Mouse (Mus musculus) midbrain, postnatal 0 days (tissue): ENCODE results near the gene Kansl1. TPM values are rescaled to one million over a fixed set of nuclear protein-coding genes. Genes with fewer than 3 reads are reported as not detected.

Experiments
- ATAC-seq: fragments of 200-750 bp; cut with Nextera tagmentation; 2 replicates; pipeline ENCODE4 v1.8.0; 2017; ENCODE audit warnings: moderate number of reproducible peaks, mild to moderate bottlenecking, moderate TSS enrichment, moderate library complexity; ENCODE audit not compliant: low FRiP score
- DNase-seq: peaks from one replicate; pipeline ENCODE4 v3.0.0-alpha.2; 2015; ENCODE audit warnings: low spot score
- H3K27ac ChIP-seq: fragments of 300-500 bp; sonication (generic); 2 replicates; pipeline ENCODE4 v1.5.1; 2014; ENCODE audit warnings: low read depth, mild to moderate bottlenecking, low read length, mixed read lengths
- H3K27me3 ChIP-seq: fragments of 300-500 bp; sonication (generic); 2 replicates; pipeline ENCODE4 v1.6.1; 2014; ENCODE audit warnings: low read length, control low read depth, mixed read lengths; ENCODE audit not compliant: insufficient read depth
- H3K36me3 ChIP-seq: fragments of 300-500 bp; sonication (generic); 2 replicates; pipeline ENCODE4 v1.6.1; 2014; ENCODE audit warnings: low read length, control low read depth, mixed read lengths; ENCODE audit not compliant: insufficient read depth
- H3K4me1 ChIP-seq: fragments of 300-500 bp; sonication (generic); 2 replicates; pipeline ENCODE4 v1.6.1; 2014; ENCODE audit warnings: mild to moderate bottlenecking, control low read depth, antibody characterized with exemption, low read length, mixed read lengths; ENCODE audit not compliant: insufficient read depth
- H3K4me2 ChIP-seq: fragments of 300-500 bp; sonication (generic); 2 replicates; pipeline ENCODE4 v1.6.1; 2014; ENCODE audit warnings: low read depth, mild to moderate bottlenecking, low read length, mixed read lengths; ENCODE audit not compliant: poor library complexity, severe bottlenecking
- H3K4me3 ChIP-seq: fragments of 300-500 bp; sonication (generic); 2 replicates; pipeline ENCODE4 v1.5.1; 2014; ENCODE audit warnings: low read depth, mild to moderate bottlenecking, low read length, moderate library complexity
- H3K9ac ChIP-seq: fragments of 300-500 bp; sonication (generic); replicated peaks from 2 replicates; pipeline ENCODE4 v1.6.1; 2014; ENCODE audit warnings: mild to moderate bottlenecking, low read length, moderate library complexity, mixed read lengths; ENCODE audit not compliant: poor library complexity, severe bottlenecking
- H3K9me3 ChIP-seq: fragments of 300-500 bp; sonication (generic); 2 replicates; pipeline ENCODE4 v1.6.1; 2016; ENCODE audit warnings: low read length, control low read depth
- CTCF ChIP-seq: IDR thresholded peaks from 2 replicates; pipeline ENCODE4 v1.5.1; 2016; ENCODE audit warnings: antibody characterized with exemption, mild to moderate bottlenecking
- WGBS: fragments of 180-500 bp; shearing (Covaris S2); extraction: QIAGEN DNeasy Blood & Tissue Kit; methylation state at CpG from one replicate; pipeline ENCODE4 v1.1.7; 2014; 5-methylcytosine and 5-hydroxymethylcytosine counted together
- polyA plus RNA-seq: library from polyadenylated mRNA; unstranded; fragments of >200 nt; fragmentation: Nextera tagmentation; extraction: Ambion mirVana; gene quantifications from 2 replicates; pipeline ENCODE4 v1.2.1, GENCODE M21; 2015
- total RNA-seq: library from RNA; depleted of rRNA; stranded (reverse); fragments of >200 nt; gene quantifications from 2 replicates; pipeline ENCODE4 v1.2.3, GENCODE M21; 2014

Kansl1 gene
- total and polyA plus RNA-seq, 2 experiments from 2014 or later, result 22.0 to 82.3 TPM

- DNase-seq (no peak), ATAC-seq (no peak)
- Histone ChIP-seq H3K27me3 (no peaks in the 10 kb centered on the region), H3K27ac (no peak overlapping the region), H3K4me3 (no peak overlapping the region), H3K4me1 (no peaks in the 10 kb centered on the region), H3K4me2 (no peak overlapping the region), H3K36me3 (no peaks in the 10 kb centered on the region), H3K9ac (no peak overlapping the region), H3K9me3 (no peaks in the 10 kb centered on the region)
- no peak for TF ChIP-seq CTCF
- WGBS, result 91% methylated on average over 1 of the region's 1 CpGs
Measured at GRCm38 (mm10) chr11:104392153-104392552, 76.5 kb downstream of the Kansl1 start.

DNA sequence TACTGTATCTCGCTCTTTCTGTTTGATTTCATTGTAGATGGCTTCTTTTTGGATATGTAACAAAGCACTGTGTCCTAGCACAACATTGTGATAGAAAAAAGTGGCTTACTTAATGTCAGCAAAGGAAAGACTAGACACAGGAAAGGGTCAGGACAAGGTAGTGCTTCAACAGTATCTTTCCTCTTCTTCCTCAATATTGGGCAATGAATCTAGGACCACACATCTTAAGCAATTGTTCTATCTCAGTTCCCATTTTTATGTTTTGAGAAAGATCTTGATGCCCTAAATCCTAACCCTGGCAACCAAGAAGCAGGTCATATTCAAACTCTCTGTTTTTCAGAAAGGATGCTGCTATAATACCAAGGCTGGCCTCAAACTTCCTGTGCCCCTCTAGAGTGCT, 81.4 kb downstream of the Kansl1 start:
- Histone ChIP-seq H3K36me3 (no peaks in the 10 kb centered on the region), H3K4me2 (no peak overlapping the region), H3K4me1 (no peaks in the 10 kb centered on the region), H3K9ac (no peak overlapping the region), H3K9me3 (no peaks in the 10 kb centered on the region), H3K4me3 (no peak overlapping the region), H3K27me3 (no peaks in the 10 kb centered on the region), H3K27ac (no peak overlapping the region)
- DNase-seq, result no peak
- WGBS, result 92% methylated on average over 1 of the region's 1 CpGs
- no peak for ATAC-seq
- TF ChIP-seq CTCF, result no peak

DNA sequence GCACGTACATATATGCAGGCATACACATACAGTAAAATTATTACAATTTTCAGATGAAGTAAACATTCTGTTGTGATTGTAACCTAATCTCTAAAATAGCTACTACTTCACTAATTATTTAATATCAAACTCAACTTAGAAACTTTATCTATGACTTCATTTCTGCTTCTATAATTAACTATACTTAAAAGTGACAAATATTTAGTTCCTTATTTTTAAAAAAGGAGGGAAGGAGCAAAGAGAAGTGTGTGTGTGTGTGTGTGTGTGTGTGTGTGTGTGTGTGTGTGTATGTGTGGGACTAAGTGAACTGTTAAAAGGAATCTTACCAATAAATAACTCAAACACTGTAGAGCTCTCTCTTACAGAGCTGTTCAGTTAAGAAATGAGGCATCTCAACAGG, 82.1 kb downstream of the Kansl1 start:
- TF ChIP-seq CTCF, result no peak
- ATAC-seq, result no peak
- H3K9ac ChIP-seq, result no peak overlapping the region
- H3K27me3 ChIP-seq, result no peaks in the 10 kb centered on the region
- no peak for DNase-seq
- no peak overlapping the region for H3K4me3 ChIP-seq
- no peaks in the 10 kb centered on the region for H3K36me3 ChIP-seq
- H3K27ac ChIP-seq, result no peak overlapping the region
- H3K4me2 ChIP-seq, result no peak overlapping the region
- H3K9me3 ChIP-seq, result no peaks in the 10 kb centered on the region
- WGBS, result 96% methylated on average over 1 of the region's 1 CpGs
- no peaks in the 10 kb centered on the region for H3K4me1 ChIP-seq

GRCm38 (mm10) chr11:104383167-104383810, 85.4 kb downstream of the Kansl1 start:
- 89% methylated on average over 2 of the region's 2 CpGs for WGBS
- no peak for ATAC-seq

GRCm38 (mm10) chr11:104381887-104382286, 86.8 kb downstream of the Kansl1 start:
- Histone ChIP-seq H3K4me3 (no peak overlapping the region), H3K36me3 (no peaks in the 10 kb centered on the region), H3K9ac (no peak overlapping the region), H3K27me3 (no peaks in the 10 kb centered on the region), H3K4me2 (no peak overlapping the region), H3K9me3 (no peaks in the 10 kb centered on the region), H3K27ac (no peak overlapping the region), H3K4me1 (no peaks in the 10 kb centered on the region)
- ATAC-seq (no peak), DNase-seq (no peak)
- 77% methylated on average over 4 of the region's 4 CpGs for WGBS
- TF ChIP-seq CTCF, result no peak

More at GRCm38 (mm10) chr11:104383167-104383810, 85.4 kb downstream of the Kansl1 start:
- no peak overlapping the region for H3K27ac ChIP-seq
- H3K4me3 ChIP-seq, result no peak overlapping the region
- H3K9me3 ChIP-seq, result no peaks in the 10 kb centered on the region
- no peak for DNase-seq
- no peak overlapping the region for H3K4me2 ChIP-seq
- H3K36me3 ChIP-seq, result no peaks in the 10 kb centered on the region
- H3K27me3 ChIP-seq, result no peaks in the 10 kb centered on the region
- no peak overlapping the region for H3K9ac ChIP-seq
- no peak for TF ChIP-seq CTCF
- H3K4me1 ChIP-seq, result no peaks in the 10 kb centered on the region

- Histone ChIP-seq H3K27me3 (no peaks in the 10 kb centered on the region), H3K4me1 (no peaks in the 10 kb centered on the region), H3K4me2 (no peak overlapping the region), H3K4me3 (no peak overlapping the region), H3K9ac (no peak overlapping the region), H3K9me3 (no peaks in the 10 kb centered on the region), H3K36me3 (no peaks in the 10 kb centered on the region), H3K27ac (no peak overlapping the region)
- peak; percentile 40; the same call in 1 of the 2 replicates for TF ChIP-seq CTCF
- ATAC-seq (no peak), DNase-seq (no peak)
- WGBS, result 76% methylated on average over 1 of the region's 1 CpGs
Measured at GRCm38 (mm10) chr11:104379635-104380034, 89.0 kb downstream of the Kansl1 start.
